Mouse (Mus musculus): ENCODE data around the gene 1700029I15Rik.

The 1700029I15Rik gene

DNA sequence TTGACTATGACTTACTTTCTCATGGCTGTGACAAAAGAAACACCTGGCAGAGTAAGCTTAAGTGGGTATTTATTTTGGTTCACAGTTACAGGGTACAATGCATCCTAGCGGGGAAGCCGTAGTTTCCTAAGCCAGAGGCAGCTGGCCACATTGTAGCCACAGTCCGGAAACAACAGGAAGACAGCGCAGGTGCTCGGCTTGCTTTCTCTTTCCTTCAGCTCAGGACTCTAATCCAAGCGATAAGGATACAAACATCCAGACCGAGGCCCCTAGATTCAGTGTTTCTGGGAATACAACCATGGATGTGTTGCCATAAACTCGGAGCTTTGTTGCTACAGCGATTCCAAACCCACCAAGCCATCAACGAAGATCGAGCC, 8.9 kb upstream of the 1700029I15Rik start:
- DNase-seq (ENCODE audit: low spot score in 2 of 2): no peak

DNA sequence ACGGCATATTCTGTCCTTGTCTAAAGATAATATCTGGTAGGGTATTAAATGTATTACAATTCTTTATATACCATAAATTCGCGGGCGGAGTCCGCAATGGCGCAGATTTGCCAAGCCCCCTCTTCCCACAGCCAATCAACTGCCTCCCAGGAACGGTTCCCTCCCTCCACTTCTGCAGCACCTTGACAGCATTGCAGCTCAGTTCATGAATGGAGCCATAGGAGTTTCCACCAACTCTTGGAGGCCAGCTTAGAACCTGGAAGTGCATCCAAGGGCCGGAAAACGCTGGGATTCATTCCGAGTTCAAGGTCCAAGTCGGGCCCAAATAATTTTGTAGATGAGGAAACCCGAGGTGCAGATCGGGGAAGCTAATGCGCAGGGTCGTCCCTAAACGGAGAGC, 7.8 kb upstream of the 1700029I15Rik start, which contains the start of the genes Pex16 and Large2:
Gene Pex16 (plus strand): TSS at position 163 of the 400 bp plus-strand sequence.
Gene Large2 (minus strand): TSS at position 356 of the 400 bp plus-strand sequence.
- peak; percentile 74 to 81 for DNase-seq (ENCODE audit: low spot score in 2 of 2)

DNA sequence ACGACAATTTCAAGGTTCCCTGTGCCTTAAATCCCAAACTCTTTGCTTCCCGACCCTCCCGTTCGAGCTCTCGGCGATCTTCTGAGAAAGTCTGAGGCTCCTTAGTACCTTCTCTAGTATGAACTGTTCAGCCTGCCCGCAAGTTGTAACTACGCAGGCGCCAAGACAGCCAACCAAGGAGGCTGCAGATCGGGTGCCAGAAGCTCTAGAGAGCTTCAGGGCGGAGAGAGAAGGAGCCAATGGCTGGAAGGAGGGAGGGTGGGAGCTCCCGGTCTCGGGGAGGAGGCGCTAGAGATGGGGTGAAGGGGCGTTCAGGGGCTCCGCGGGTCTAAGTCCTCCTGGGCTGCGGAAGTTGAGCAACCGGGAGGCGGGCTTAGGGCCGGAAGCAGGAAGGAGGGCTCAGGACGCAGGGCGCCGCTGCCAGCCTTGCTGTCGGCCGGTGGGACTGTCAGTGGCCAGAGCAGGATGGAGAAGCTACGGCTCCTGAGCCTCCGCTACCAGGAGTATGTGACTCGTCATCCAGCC, 7.2 kb upstream of the 1700029I15Rik start:
- peak; percentile 97 to 99 for DNase-seq (ENCODE audit: low spot score in 2 of 2)

DNA sequence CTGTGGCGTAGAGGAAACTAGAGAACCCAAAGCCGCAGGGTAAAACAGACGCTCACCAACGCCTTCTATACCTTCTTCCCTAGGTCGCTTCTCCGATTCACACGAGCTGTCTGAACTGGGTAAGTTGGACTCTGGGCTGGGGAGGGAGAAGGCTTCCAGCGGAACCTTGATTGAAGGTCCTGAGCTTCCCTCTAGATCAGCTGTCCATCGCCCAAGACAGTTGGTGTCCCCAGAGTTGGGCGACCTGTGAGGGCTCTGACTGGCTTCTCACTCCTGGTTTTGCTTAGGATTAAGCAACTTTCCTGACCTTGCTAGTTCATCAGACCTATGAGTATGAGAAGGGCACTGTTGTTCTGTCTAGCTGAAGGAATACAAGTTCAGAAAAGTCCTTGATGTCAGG, 6.5 kb upstream of the 1700029I15Rik start:
- DNase-seq (ENCODE audit: low spot score in 2 of 2): no peak

DNA sequence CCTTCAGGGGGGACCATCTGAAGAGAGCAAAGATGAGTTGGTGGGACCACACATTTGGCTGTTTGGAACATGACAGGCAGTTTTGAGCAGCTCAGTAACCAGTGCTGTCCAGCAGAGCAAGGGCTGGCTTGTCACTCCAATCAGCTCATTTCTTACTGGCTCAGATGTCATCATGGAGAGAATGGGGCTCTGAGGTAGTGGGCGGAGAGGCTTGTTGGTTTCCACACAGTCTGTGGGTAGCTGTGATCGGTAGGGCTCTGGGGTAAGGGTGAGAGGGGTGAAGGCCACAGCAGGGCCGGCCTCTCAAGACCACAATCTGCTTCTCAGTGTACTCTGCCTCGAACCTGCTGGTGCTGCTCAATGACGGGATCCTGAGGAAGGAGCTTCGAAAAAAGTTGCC, 6.0 kb upstream of the 1700029I15Rik start:
- no peak for DNase-seq (ENCODE audit: low spot score in 2 of 2)

DNA sequence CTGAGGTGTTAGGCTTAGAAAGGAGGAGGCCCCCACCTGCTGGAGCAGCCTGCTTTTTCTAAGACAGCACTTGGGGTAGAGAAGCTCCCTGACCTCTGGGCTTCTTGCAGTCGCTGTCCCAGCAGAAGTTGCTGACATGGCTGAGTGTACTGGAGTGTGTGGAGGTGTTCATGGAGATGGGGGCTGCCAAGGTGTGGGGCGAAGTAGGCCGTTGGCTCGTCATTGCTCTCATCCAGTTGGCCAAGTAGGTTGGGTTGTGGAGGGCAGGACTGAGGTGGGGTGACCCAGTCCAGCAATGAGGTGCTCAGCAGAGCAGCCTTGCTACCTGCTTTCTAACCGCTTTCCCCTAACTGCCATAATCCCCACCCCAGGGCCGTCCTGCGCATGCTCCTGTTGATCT, 5.0 kb upstream of the 1700029I15Rik start:
- DNase-seq (ENCODE audit: low spot score in 2 of 2): no peak

DNA sequence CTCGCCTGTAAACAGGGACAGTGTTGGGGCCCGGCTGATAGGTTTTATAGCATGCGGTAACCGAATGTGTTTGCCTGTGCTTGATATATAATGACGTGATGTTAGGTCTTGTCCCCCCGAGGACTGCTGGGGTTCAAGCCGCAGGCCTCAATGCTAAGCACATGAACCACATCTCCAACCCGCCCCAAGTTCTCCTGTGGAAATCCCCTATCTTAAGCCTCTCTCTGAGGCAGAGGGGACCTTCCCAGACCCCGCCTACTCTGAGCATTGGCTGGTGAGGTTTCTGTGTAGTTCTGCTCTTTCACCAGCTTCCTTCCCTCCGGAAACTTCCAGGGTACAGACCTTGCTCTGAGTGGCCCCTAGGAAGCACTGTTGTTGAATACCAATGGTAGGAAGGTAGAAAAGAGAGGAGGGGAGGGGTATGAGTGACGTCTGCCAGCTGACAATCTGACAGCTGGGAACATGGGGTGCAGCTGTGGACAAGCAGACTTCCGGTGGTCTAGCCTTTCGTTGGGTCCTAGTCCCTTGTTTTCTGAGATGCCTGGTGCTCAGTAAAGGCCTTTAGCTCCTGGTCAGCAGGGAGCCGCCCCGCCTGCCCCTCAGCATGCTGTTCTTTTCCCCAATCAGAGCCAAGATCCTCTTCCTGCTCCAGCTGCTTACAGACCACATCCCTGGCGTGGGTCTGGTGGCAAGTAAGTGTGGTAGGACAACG, 2.4 kb upstream of the 1700029I15Rik start:
- no peak for DNase-seq (ENCODE audit: low spot score in 2 of 2)

DNA sequence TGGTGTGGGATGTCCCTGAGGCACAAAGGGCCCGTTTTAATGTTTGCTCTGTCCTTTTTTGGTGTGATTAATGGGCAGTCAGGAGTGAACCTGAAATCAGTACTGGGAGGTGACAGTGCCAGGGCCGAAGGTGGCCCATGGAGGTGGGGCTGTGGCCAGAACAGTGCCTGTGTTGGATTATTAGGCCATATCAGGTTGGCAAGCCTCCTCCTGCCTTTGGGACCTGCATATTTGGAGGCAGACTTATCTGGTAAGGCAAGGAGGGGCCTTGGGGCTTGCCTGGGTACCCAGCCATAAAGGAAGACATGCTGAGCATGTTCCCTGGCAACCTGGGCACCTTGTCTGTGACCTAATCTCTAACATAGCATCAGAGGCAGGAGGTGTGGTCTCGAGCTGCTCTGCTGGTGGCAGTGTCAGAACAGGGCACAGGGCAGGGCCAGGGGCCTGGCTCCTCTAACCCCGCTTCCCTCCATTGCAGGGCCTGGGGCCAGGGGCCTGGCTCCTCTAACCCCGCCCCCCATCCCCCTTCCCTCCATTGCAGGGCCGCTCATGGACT, 1.8 kb upstream of the 1700029I15Rik start:
- no peak for DNase-seq (ENCODE audit: low spot score in 2 of 2)

DNA sequence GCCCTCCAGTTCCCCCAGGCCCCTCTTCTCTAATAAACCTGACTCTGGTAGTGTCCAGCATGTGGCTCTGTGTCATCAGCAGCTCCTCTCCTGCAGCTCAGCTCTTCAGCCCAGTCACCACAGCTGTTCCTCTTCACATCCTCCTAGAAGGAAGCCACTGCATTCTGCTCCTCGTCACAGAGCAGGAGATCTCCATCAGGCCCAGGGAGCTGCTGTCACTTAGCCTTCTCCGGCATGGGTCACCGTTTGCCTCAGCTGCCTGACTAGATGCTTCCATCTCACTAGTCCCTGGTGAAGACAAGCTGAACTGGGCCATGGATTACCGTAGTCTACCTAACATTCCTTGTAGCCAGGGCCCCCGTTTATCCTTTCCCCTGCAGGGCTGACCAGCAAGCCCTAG, 1.2 kb upstream of the 1700029I15Rik start:
- no peak for DNase-seq (ENCODE audit: low spot score in 2 of 2)

DNA sequence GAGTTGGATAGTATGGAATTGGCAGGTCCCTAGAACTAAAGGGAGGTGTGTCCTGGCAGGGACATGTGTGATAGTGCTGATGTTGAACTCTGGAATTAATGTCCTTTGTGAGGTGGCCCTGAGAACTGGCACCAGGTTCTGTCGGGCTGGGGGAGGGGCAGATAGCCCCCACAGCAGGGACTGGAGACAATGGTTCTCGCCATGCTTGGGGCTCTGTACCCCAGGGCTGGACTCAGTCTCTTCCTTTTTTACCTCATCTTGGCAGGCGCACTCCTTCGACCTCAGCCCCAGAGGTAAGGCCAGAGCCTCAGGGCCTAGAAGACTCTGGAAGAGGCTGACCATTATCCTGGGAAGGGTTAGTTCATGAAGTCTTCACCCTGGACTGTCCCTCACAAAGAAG, 421 bp downstream of the 1700029I15Rik start:
- DNase-seq (ENCODE audit: low spot score in 2 of 2): no peak

DNA sequence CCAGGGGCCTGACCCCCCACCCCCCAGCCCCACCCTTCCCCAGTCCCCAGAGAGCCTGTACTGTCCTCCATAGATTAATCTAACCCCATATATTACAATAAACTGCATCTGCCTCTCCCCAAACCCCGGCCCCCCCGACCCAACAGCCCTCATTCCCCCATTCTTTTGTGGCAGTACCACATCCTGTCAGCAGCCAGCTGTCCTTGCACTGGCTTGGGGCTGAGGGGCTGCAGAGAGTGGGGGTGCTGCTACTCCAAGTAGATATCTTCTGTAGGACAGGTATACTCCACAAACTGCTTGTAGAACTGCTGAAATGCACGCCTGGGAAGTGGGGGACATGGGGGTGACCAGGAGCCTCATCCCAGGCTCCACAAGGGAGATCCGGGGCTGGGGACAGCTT, 1.8 kb downstream of the 1700029I15Rik start:
- no peak for DNase-seq (ENCODE audit: low spot score in 2 of 2)

DNA sequence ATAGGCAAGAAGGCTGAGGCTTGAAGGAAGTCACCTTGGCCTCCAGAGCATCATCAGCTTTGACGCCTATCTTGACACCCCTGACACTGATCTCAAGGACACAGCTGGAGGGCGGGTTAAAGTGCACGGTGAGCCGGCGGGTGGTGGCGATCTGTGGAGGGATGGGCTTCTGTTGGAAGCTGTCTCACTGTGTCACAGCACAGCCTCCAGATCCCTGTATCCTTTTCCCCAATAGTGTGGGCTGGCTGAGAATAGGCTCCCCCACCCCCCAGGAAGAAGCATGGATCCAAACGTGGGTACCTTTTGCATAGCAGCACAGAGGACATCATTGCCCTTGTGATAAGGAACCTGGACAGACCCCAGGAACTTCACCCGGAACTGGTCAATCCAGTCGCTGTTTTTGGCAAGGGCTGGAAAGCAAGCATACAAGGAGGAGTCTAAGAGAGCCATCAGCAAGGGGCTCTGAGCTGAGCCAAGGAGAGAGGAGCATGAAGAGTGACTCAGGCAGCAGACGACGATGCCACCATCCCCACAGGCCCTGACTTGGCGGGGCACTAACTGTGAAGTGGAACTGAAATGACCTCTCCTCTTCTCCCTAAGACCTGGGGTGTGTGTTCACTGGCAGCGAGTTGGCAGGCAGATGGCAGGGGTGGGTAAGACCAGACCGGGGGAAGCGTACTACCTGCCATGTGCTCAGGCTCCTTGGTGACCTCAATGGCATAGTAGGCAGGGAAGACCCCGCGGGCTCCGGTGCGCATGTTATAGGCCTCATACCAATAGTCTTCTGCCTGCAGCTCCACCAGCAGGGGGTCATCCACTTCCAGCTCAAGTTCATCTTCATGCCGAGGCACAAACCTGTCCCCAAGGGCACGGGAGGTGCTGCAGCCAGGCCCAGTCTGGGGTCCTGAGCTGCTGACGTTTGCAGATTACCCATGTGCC, 3.0 kb downstream of the 1700029I15Rik start:
- no peak for DNase-seq (ENCODE audit: low spot score in 2 of 2)

DNA sequence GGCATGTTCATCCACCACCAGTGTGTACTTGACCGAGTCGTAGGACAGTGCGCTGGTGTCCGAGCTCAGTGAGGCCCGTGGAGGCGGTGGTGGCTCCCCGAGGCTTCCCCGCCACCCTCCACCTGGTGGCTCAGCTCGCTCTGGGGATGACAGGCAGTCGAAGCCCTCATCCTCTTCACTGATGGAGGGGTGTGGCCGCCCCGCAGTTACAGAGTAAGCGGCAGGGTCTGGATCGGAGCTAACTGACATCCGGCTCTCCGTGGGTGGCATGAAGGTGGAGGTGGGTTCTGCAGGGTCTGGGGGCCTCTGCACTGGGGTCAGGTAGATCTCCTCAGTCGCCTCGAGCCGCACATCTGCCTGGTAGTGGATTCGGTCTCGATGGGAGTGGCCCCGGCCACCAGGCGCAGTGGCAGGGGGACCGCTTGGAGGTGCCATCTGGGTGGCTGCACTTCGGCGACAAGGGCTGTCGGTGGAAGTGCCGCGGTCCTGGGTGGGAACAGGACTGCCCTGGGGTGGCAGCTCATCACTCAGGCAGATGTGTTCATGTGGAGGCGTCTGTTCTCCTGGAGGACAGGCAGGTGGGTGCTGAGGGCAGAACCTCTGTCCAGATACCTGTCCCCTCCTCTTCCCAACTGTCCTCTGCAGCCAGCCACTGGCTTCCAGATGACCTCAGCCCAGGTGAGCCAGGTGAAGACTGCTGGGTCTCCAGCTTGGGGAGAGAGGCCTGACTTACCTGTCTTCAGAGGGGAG, 4.7 kb downstream of the 1700029I15Rik start:
- peak in 1 of 2 experiments; percentile 41 for DNase-seq (ENCODE audit: low spot score in 2 of 2)

DNA sequence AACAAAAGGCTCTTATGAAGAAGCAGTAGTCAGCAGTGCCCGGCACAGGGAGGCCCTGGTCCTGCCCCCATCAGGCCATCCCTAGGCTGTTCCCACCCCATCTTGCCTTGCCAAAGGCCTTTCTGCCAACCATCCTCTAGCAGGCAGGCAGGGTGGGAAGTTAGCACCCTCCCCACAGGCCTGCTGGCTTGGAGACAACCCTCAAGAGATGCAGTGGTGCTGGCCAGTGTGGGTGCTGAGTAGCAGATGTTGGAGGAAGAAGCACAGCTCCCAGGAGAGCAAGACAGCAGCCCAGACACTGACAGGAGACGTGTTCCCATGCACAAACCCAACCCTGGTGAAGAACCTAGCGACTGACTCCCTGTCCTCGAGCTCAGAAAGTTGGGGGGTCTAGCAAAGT, 5.3 kb downstream of the 1700029I15Rik start:
- peak in 1 of 2 experiments; percentile 55 for DNase-seq (ENCODE audit: low spot score in 2 of 2)

DNA sequence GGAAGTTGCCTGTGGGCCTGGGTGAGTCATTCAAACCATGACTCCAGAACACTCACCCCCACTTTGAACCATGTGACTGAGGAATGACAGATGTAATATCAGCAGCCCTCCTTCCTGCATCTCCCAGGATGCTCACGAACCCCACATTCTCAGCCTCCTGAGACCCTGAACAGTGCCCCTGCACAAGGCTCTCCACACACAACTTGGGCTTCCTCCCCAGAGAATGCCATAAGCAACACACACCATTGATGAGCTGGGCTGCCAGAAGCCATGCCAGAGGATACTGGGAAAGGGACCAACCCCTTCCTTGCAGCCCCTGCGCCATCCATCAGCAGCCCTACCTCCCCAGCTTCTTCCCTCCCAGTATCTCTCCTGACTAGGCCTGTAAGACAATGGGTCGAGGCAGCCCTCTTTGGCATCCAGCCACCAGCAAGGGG, 5.8 kb downstream of the 1700029I15Rik start:
- peak in 1 of 2 experiments; percentile 50 for DNase-seq (ENCODE audit: low spot score in 2 of 2)

DNA sequence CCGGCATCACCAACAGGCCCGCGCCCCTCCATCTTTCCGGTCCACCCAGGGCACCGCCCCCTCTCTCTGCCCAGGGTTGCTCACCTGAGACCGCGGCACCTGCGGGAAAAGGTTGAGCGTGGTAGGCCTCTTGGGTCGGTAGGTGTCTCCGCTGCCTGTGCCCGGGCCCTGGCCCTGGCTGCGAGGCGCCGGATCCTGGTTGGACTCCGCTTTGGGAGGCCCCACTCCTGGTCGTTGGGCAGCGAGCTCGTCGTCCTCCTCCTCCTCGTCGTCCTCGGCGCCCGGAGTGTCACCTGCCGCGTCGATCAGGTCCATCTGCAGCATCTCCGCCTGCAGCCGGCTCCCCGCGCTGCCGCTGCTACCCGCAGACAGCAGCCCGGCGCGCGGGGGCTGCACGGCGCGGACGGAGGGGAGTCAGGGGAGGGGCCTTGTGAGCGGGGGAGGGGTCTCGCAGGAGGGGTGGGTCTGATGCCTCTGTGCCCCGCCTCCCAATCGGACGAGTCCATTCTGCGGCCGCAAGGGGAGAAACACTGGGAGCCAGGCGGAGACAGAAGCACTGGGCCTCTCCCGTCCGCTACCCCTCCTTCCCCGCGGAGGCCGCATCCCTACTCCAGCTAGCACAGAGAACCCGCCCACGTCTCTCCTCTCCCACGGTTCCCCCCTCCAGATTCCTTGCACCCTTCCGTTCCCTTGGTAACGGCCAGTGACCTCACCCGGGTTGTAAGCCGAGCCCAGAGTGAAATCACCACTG, 6.7 kb downstream of the 1700029I15Rik start:
- DNase-seq (ENCODE audit: low spot score in 2 of 2): peak; percentile 96 to 98

DNA sequence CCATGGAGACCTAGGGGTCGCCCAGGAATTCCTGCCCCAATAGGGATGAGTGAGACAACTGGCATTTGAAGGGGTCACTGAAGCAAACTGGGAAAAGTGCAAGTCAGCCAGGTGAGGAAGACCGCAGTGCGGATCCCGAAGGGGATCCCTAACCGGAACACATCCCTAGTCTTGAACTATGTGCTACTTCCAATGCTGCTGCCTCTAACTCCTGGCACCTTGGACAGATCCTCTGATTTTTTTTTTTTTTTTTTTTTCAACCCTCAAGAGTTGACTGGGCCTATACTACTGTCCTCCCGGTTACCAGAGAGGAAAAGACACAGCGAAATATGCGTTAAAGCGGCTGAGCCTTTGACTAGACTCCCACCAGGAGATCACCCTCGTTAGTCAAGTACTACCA, 7.3 kb downstream of the 1700029I15Rik start:
- no peak for DNase-seq (ENCODE audit: low spot score in 2 of 2)

DNA sequence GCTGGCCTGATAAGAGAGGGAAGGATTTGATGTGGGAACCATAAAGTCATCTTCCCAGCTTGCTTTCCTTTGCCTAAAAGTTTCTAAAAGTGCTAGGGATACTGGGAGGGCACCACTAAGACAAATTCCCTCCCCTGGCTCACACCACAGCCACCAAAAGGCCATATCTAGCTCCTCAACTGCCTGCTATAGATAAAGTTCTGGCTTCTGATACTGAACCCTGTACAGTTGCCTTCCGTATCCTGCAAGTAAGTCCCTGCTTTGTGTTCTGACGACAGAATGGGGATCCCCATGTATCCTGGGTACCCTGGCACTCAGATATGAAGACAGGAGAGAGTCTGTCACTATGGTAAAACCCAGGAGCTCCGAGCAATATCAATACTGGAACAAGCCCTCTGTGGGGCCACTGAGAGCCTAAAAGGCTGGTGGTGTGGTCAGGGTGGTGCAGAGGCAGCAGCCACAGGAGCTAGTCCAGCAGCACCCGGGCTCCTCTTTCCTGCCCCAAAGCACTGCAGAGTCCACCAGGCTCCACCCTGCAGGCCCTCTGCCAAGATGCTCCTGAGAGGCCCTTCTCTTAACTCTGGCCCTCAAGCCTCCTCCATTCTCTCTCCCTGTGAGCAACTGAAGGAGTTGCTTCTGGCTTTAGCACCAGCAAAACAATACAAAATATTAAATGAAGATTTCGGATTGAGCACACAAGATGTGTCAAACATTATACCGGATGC, 8.0 kb downstream of the 1700029I15Rik start:
- peak in 1 of 2 experiments; percentile 57 for DNase-seq (ENCODE audit: low spot score in 2 of 2)

DNA sequence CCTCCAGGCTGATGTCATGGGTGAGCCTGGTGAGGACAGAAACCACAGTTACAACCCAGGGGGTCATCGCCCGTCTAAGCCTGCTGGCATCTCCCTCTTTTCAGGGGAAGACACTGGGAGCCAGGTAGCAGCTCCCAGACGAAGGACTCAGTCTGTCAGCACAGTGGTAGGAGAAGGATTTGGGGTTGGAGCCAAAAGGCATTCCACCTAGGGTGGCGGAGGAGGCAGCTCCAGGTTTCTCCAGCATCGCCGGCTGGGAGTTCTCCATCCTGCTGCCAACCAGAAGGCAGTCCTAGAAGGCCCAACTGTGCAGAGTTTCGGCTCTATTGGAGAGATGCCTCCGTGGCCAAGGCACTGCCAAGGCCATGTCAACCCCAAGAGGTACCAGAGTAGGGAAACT, 8.8 kb downstream of the 1700029I15Rik start:
- peak in 1 of 2 experiments; percentile 46 for DNase-seq (ENCODE audit: low spot score in 2 of 2)

Data from right cerebral cortex, postnatal 10 days (tissue).